Mouse (Mus musculus) ES-Bruce4 (cell line): ENCODE data around the gene Sar1b.

ENCODE experiments used
- CTCF ChIP-seq: IDR thresholded peaks from one replicate; pipeline ENCODE4 v1.8.1; 2011; ENCODE audit warnings: low read depth, low read length
- POLR2A ChIP-seq: IDR thresholded peaks from one replicate; pipeline ENCODE4 v1.8.1; 2011; ENCODE audit warnings: low read length; ENCODE audit not compliant: insufficient read depth

DNA sequence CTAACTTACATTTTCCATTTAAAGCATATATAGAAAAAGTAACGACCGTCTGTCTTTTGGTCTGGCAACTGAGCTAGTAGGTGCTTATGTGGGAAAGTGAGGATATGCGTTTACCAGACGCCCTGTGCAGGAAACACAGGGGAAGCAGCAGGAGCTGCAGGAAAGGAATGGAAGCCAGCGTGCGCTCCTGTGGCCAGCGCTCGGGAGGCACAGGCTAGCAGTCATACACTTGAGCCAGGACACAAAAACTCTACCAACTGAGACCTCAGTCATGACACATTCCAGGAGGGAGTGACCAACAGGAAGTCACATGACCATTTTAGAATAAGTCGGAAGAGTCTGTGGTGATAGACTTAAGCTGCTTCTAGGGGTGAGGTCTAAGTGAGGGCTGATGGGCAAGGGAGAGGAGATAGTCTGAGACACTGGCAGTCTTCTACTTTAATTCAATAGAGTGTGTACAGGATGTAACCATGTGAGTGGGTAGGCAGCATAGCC, 17.3 kb downstream of the Sar1b start:
- no peak for TF ChIP-seq CTCF
- no peak for TF ChIP-seq POLR2A
